Comparison of ENCODE assay signal across 9 mouse cellular contexts in genomic region chr15:98776280-98777004, GRCm38 (mm10). TPM values are rescaled to one million over a fixed set of nuclear protein-coding genes. Genes with fewer than 3 reads are reported as not detected.
DNase-seq lines count a peak whose midpoint lies in the region; ATAC-seq lines count a peak whose summit lies in the region.
"Had no signal": no experiment of that assay in that cellular context is flagged by ENCODE, and none has a peak within 500 bp of the region (broad histone marks: within the 10 kb centered on the region; RNA-seq: fewer than 3 reads in every experiment).

No protein-coding gene starts in this region.

- peak overlapping the region; percentile 56 for H3K27ac ChIP-seq in embryonic facial prominence, embryonic 15.5 days (replicated peaks)

- H3K27me3 ChIP-seq in megakaryocyte, embryonic 14.5 days (replicated peaks), result peaks cover 97% of the 10 kb centered on the region
- H3K27me3 ChIP-seq in embryonic facial prominence, embryonic 15.5 days, result peaks cover 95% of the 10 kb centered on the region

- ATAC-seq in megakaryocyte, adult 5-6 weeks (ENCODE audit: poor library complexity, severe bottlenecking), result no peak
- ATAC-seq in embryonic facial prominence, embryonic 15.5 days (ENCODE audit: insufficient number of reproducible peaks, low FRiP score, low TSS enrichment, low read depth), result peak; percentile 22; the same call in 1 of the 2 replicates

- no peak overlapping the region for H3K9ac ChIP-seq in embryonic facial prominence, embryonic 15.5 days

- no peaks in the 10 kb centered on the region for H3K9me3 ChIP-seq in megakaryocyte, embryonic 14.5 days
- no peaks in the 10 kb centered on the region for H3K9me3 ChIP-seq in embryonic facial prominence, embryonic 15.5 days (replicated peaks)

- H3K4me1 ChIP-seq in megakaryocyte, embryonic 14.5 days, result peaks cover 66% of the 10 kb centered on the region
- peaks cover 68% of the 10 kb centered on the region for H3K4me1 ChIP-seq in embryonic facial prominence, embryonic 15.5 days

- no peaks in the 10 kb centered on the region for H3K36me3 ChIP-seq in megakaryocyte, embryonic 14.5 days (replicated peaks; ENCODE audit: low read length)
- H3K36me3 ChIP-seq in embryonic facial prominence, embryonic 15.5 days, result no peaks in the 10 kb centered on the region

- peak overlapping the region; percentile 85 for H3K4me3 ChIP-seq in megakaryocyte, embryonic 14.5 days (replicated peaks)
- H3K4me3 ChIP-seq in embryonic facial prominence, embryonic 15.5 days (replicated peaks), result peak overlapping the region; percentile 38

- DNase-seq in kidney, adult 18-20 months, result peak; percentile 27
- DNase-seq in lung, postnatal 10 days, result peak; percentile 37
- peak; percentile 62 for DNase-seq in thymus, postnatal 0 days (ENCODE audit: low spot score)
- no peak for DNase-seq in gastrocnemius, postnatal 4 days (ENCODE audit: low spot score in 2 of 2)
- DNase-seq in gastrocnemius, postnatal 10 days, result no peak

- peak overlapping the region; percentile 47 for H3K4me2 ChIP-seq in embryonic facial prominence, embryonic 15.5 days (replicated peaks)

- WGBS in embryonic facial prominence, embryonic 15.5 days, result 2% methylated on average over 60 of the region's 62 CpGs

RNA-seq across cellular contexts. Expression of gene Wnt10b, which starts 1.5 kb away (rescaled TPM):
- not detected in 2 replicates for polyA plus RNA-seq in megakaryocyte, embryonic 14.5 days (2012; ENCODE audit: insufficient read depth, low replicate concordance)
- total RNA-seq in megakaryocyte, adult 5-6 weeks (2015), result 0.04 and 0.34 TPM in 2 replicates
- not detected in 2 replicates for total RNA-seq in megakaryocyte, adult 5-6 weeks (2017)
- 6.0 and 8.0 TPM in 2 replicates for polyA plus RNA-seq in embryonic facial prominence, embryonic 15.5 days (2015; fragmentation: Nextera tagmentation; extraction: Ambion mirVana)
- 0.85 TPM in 2 replicates for polyA plus RNA-seq in thymus, postnatal 0 days (2015; fragmentation: Nextera tagmentation; extraction: Ambion mirVana)
- total RNA-seq in gastrocnemius, postnatal 4 days (2021), result 1 to 10 TPM; 2.7 TPM
- 1 to 10 TPM; 1.3 to 1.5 TPM for total RNA-seq in gastrocnemius, postnatal 10 days (2021)

RNA-seq across cellular contexts. Expression of gene Wnt1, which starts 13.2 kb away (rescaled TPM):
- not detected in 2 replicates for polyA plus RNA-seq in megakaryocyte, embryonic 14.5 days (2012; ENCODE audit: insufficient read depth, low replicate concordance)
- not detected in 2 replicates for total RNA-seq in megakaryocyte, adult 5-6 weeks (2015)
- total RNA-seq in megakaryocyte, adult 5-6 weeks (2017), result not detected in 2 replicates
- polyA plus RNA-seq in embryonic facial prominence, embryonic 15.5 days (2015; fragmentation: Nextera tagmentation; extraction: Ambion mirVana), result 0.07 TPM in 1 of 2 replicates, not detected in the other
- polyA plus RNA-seq in thymus, postnatal 0 days (2015; fragmentation: Nextera tagmentation; extraction: Ambion mirVana), result 0.08 TPM in 1 of 2 replicates, not detected in the other
- total RNA-seq in gastrocnemius, postnatal 4 days (2021), result under 1 TPM; 0.15 to 0.21 TPM
- total RNA-seq in gastrocnemius, postnatal 10 days (2021), result not detected
- total RNA-seq: common myeloid progenitor, adult 5-6 weeks had no signal

RNA-seq across cellular contexts. Expression of gene Arf3, which starts 13.4 kb away (rescaled TPM):
- 7.0 and 17.8 TPM in 2 replicates for polyA plus RNA-seq in megakaryocyte, embryonic 14.5 days (2012; ENCODE audit: insufficient read depth, low replicate concordance)
- 28.3 and 35.9 TPM in 2 replicates for total RNA-seq in megakaryocyte, adult 5-6 weeks (2015)
- 33.8 and 37.8 TPM in 2 replicates for total RNA-seq in megakaryocyte, adult 5-6 weeks (2017)
- 52.6 and 53.3 TPM in 2 replicates for polyA plus RNA-seq in embryonic facial prominence, embryonic 15.5 days (2015; fragmentation: Nextera tagmentation; extraction: Ambion mirVana)
- 36.5 and 42.2 TPM in 2 replicates for polyA plus RNA-seq in thymus, postnatal 0 days (2015; fragmentation: Nextera tagmentation; extraction: Ambion mirVana)
- total RNA-seq in gastrocnemius, postnatal 4 days (2021), result 10 to 100 TPM; 30.8 to 31.7 TPM
- 10 to 100 TPM; 21.2 to 24.2 TPM for total RNA-seq in gastrocnemius, postnatal 10 days (2021)

RNA-seq across cellular contexts. Expression of gene Ddn, which starts 32.8 kb away (rescaled TPM):
- 0.32 and 0.73 TPM in 2 replicates for polyA plus RNA-seq in megakaryocyte, embryonic 14.5 days (2012; ENCODE audit: insufficient read depth, low replicate concordance)
- total RNA-seq in megakaryocyte, adult 5-6 weeks (2015), result not detected in 2 replicates
- total RNA-seq in megakaryocyte, adult 5-6 weeks (2017), result 0.15 and 0.16 TPM in 2 replicates
- 0.04 and 0.05 TPM in 2 replicates for polyA plus RNA-seq in embryonic facial prominence, embryonic 15.5 days (2015; fragmentation: Nextera tagmentation; extraction: Ambion mirVana)
- 0.10 and 0.13 TPM in 2 replicates for polyA plus RNA-seq in thymus, postnatal 0 days (2015; fragmentation: Nextera tagmentation; extraction: Ambion mirVana)
- total RNA-seq in gastrocnemius, postnatal 4 days (2021), result 1 to 10 TPM; 1.8 TPM
- total RNA-seq in gastrocnemius, postnatal 10 days (2021), result 1 to 10 TPM; 2.2 to 2.7 TPM

RNA-seq across cellular contexts. Expression of gene Fkbp11, which starts 48.4 kb away (rescaled TPM):
- polyA plus RNA-seq in megakaryocyte, embryonic 14.5 days (2012; ENCODE audit: insufficient read depth, low replicate concordance), result 9.6 and 18.2 TPM in 2 replicates
- 0.40 TPM in 1 of 2 replicates, not detected in the other for total RNA-seq in megakaryocyte, adult 5-6 weeks (2015)
- 0.33 and 1.4 TPM in 2 replicates for total RNA-seq in megakaryocyte, adult 5-6 weeks (2017)
- polyA plus RNA-seq in embryonic facial prominence, embryonic 15.5 days (2015; fragmentation: Nextera tagmentation; extraction: Ambion mirVana), result 82.8 and 87.4 TPM in 2 replicates
- polyA plus RNA-seq in thymus, postnatal 0 days (2015; fragmentation: Nextera tagmentation; extraction: Ambion mirVana), result 4.6 and 6.4 TPM in 2 replicates
- 10 to 100 TPM; 16.6 to 17.2 TPM for total RNA-seq in gastrocnemius, postnatal 4 days (2021)
- total RNA-seq in gastrocnemius, postnatal 10 days (2021), result 10 to 100 TPM in 1 of 2 experiments, 1 to 10 TPM in 1; 8.0 to 13.1 TPM

Comparison
In these comparisons a context has a peak if more than half of its experiments do, and no peak if none do; other contexts are left out.
1. DNase-seq: peak in kidney, adult 18-20 months (single experiment), lung, postnatal 10 days (single experiment) and thymus, postnatal 0 days (single experiment); none in gastrocnemius, postnatal 4 days (0 of 2) and gastrocnemius, postnatal 10 days (single experiment).